Mouse (Mus musculus): ENCODE results near the gene Anapc13. TPM values are rescaled to one million over a fixed set of nuclear protein-coding genes. Genes with fewer than 3 reads are reported as not detected.

Gene Anapc13
- total RNA-seq (2023): 10 to 100 TPM; 89.6 to 89.9 TPM

DNA sequence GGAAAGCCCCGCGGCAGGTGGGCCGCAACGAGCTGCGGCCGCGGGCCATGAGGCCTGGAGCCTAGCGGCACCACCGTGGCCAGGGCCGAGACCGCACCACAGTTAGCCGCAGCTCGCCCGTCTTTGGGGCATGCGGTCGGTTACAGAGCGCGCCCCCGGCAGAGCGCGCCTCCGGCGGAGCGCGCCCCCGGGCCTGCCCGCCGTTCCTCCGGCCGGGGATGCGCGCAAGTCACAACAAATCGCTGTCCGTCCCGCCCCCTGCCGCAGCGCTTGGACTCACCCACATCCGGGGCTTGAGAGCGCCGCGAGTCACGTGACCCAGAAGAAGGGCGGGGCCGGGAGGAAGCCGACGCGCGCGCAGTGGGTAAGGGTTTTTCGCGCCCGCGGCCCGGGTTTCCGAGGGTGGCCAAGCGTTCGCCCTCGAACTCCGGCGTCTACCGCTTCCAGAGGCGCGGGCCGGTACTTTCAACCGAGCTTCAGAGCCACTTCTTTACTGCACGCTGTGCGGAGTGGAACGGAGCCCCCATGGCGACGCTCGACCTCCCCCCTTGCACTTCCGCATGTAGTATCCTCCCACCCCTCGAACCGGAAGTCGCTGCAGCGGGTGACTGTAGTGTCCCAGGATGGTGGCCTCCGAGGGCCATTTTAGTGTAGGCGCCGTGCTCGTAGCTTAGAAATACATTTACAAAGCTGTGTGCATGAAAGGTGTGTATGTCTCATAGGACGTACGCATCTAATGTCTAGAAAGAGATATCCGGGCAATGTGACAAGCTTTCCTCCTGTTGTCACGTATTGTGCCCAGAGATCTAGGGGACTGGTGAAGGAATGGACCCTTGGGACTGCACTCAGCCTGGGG is at the start of gene Anapc13, which contains the start of gene Cep63:
Gene Anapc13 (plus strand): TSS at position 314 of the 856 bp plus-strand sequence.
Gene Cep63 (minus strand): TSS at position 552 of the 856 bp plus-strand sequence.

Other genes starting within 250 kb of the Anapc13 start
- gene Ky, start 120.5 kb upstream of the Anapc13 start, total RNA-seq (2023): under 1 TPM in 1 of 2 experiments, not detected in 1; 0.09 TPM
- 10 to 100 TPM; 22.6 TPM for gene Cep63, start 238 bp downstream of the Anapc13 start, total RNA-seq (2023)
- 1 to 10 TPM; 7.4 to 9.5 TPM for gene Amotl2, start 90.4 kb downstream of the Anapc13 start, total RNA-seq (2023)
- 1 to 10 TPM in 1 of 2 experiments, under 1 TPM in 1; 0.95 to 1.2 TPM for gene Ryk, start 208.6 kb downstream of the Anapc13 start, total RNA-seq (2023)